Mouse (Mus musculus) liver, postnatal 0 days (tissue): ENCODE measurements around the gene Zfp111. TPM values are rescaled to one million over a fixed set of nuclear protein-coding genes. Genes with fewer than 3 reads are reported as not detected.

Experiments used
- ATAC-seq: fragments of 200-750 bp; cut with Nextera tagmentation; 2 replicates; pipeline ENCODE4 v1.8.0; 2017; ENCODE audit warnings: mild to moderate bottlenecking, moderate library complexity
- DNase-seq: peaks from one replicate; pipeline ENCODE4 v3.0.0-alpha.2; 2016
- H3K27ac ChIP-seq: fragments of 300-500 bp; sonication (generic); 2 replicates; pipeline ENCODE4 v1.5.1; 2014; ENCODE audit warnings: antibody characterized with exemption, moderate library complexity, mild to moderate bottlenecking, low read depth
- H3K27me3 ChIP-seq: fragments of 300-500 bp; sonication (generic); 2 replicates; pipeline ENCODE4 v1.6.1; 2014; ENCODE audit warnings: low read length, control low read depth, mixed read lengths; ENCODE audit not compliant: insufficient read depth
- H3K36me3 ChIP-seq: fragments of 300-500 bp; sonication (generic); replicated peaks from 2 replicates; pipeline ENCODE4 v1.6.1; 2014; ENCODE audit warnings: mild to moderate bottlenecking, control low read depth, low read length, moderate library complexity, mixed read lengths; ENCODE audit not compliant: insufficient read depth
- H3K4me1 ChIP-seq: fragments of 300-500 bp; sonication (generic); 2 replicates; pipeline ENCODE4 v1.6.1; 2014; ENCODE audit warnings: antibody characterized with exemption, mild to moderate bottlenecking, control low read depth; ENCODE audit not compliant: insufficient read depth
- H3K4me2 ChIP-seq: fragments of 300-500 bp; sonication (generic); 2 replicates; pipeline ENCODE4 v1.6.1; 2014; ENCODE audit warnings: low read depth, mild to moderate bottlenecking, low read length, moderate library complexity, mixed read lengths
- H3K4me3 ChIP-seq: fragments of 300-500 bp; sonication (generic); 2 replicates; pipeline ENCODE4 v1.5.1; 2014; ENCODE audit warnings: low read depth, low read length
- H3K9ac ChIP-seq: fragments of 300-500 bp; sonication (generic); replicated peaks from 2 replicates; pipeline ENCODE4 v1.6.1; 2014; ENCODE audit warnings: mild to moderate bottlenecking, moderate library complexity
- H3K9me3 ChIP-seq: fragments of 300-500 bp; sonication (generic); 2 replicates; pipeline ENCODE4 v1.6.1; 2016; ENCODE audit warnings: mild to moderate bottlenecking, control low read depth, low read length, mixed read lengths
- CTCF ChIP-seq: sonication (generic); IDR thresholded peaks from 2 replicates; pipeline ENCODE4 v1.5.1; 2016; ENCODE audit warnings: antibody characterized with exemption, low read depth
- EP300 ChIP-seq: IDR thresholded peaks from 2 replicates; pipeline ENCODE4 v1.6.1; 2016; ENCODE audit warnings: antibody characterized with exemption, low read depth, mild to moderate bottlenecking
- WGBS: fragments of 180-500 bp; shearing (Covaris S2); extraction: QIAGEN DNeasy Blood & Tissue Kit; methylation state at CpG from one replicate; pipeline ENCODE4 v1.1.7; 2014; ENCODE audit not compliant: insufficient replicate concordance; 5-methylcytosine and 5-hydroxymethylcytosine counted together
- polyA plus RNA-seq: library from polyadenylated mRNA; unstranded; fragments of >200 nt; fragmentation: Nextera tagmentation; extraction: Ambion mirVana; gene quantifications from 2 replicates; pipeline ENCODE4 v1.2.1, GENCODE M21; 2015

The Zfp111 gene
- polyA plus RNA-seq, 1 experiment from 2014 or later: 0.93 TPM

DNA sequence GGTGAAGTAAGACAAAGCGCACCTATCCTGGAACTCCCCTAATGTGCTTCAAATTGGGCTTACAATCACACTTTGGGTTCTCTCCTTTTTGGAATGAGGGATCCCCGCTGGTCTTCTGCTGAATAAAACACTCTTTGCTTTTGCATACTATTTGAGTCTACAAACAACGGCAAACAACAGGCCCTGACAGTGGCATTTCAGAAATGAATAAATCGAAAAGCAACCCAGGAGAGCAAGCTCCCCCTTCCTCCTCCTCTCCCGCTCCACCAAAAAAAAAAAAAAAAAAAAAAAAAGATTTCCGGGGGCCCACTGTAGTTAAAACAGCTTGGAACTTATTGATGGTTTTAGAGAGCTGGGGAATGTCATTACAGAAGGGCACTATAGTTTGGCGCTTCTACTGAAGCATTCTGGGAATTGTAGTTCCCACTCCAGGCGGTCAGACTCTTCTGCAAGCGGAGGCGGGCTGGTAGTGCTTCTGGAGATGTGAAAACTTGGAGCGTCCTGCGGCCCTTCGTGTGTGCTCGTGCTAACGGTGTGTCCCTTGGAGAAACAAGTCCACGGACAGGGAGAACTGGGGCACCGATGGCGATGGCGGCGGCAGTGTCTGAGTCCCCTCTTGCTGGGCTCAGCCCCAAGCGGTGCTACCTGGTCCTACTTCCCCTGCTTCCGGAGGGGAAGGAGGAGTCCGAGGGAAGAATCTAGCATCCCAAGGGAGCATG, 36.5 kb downstream of the Zfp111 start, which contains the start of gene Zfp114:
Zfp114 (plus strand) TSS at position 443 of the 719 bp plus-strand sequence.
- Histone ChIP-seq H3K4me3 (peak within 1 kb of the TSS; percentile 48), H3K9ac (peak within 1 kb of the TSS; percentile 31; the same call in 1 of the 2 replicates), H3K36me3 (no peaks in the 10 kb centered on the region), H3K27me3 (no peaks in the 10 kb centered on the region), H3K27ac (no peak within 1 kb of the TSS), H3K9me3 (no peaks in the 10 kb centered on the region), H3K4me1 (peaks cover 5% of the 10 kb centered on the region; the same call in 1 of the 2 replicates), H3K4me2 (peak within 1 kb of the TSS; percentile 68)
- ATAC-seq (peak; percentile 86), DNase-seq (peak; percentile 55)
- no peak for TF ChIP-seq EP300
- TF ChIP-seq CTCF: no peak
- WGBS: 13% methylated on average over 23 of the region's 23 CpGs

DNA sequence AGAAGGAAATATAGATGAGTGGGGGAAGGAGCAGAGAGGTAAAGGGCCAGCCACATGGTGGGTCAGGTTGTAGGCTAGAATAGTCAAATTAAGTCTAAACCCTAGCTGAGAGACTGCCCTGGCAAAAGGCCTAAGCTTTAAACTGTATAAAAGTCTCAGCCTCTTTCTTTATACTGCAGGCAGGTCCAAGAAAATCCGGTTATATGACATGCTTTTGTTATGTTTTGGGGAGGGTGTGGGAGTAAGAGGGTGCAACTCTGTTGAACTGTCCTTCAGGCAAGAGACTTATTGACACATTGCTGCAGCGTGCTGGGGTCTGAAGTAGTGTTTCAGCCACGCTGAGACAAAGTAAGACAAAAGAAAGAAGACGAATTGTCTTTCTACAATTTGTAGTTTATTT, 39.1 kb downstream of the Zfp111 start:
- no peak for TF ChIP-seq EP300
- TF ChIP-seq CTCF: no peak
- WGBS: 55% methylated on average over 4 of the region's 4 CpGs
- no peak for DNase-seq
- H3K27me3 ChIP-seq: no peaks in the 10 kb centered on the region
- no peak for ATAC-seq
- H3K4me1 ChIP-seq: peaks cover 5% of the 10 kb centered on the region; the same call in 1 of the 2 replicates
- H3K27ac ChIP-seq: no peak overlapping the region
- no peak overlapping the region for H3K4me3 ChIP-seq
- no peak overlapping the region for H3K4me2 ChIP-seq
- no peaks in the 10 kb centered on the region for H3K9me3 ChIP-seq
- no peaks in the 10 kb centered on the region for H3K36me3 ChIP-seq
- no peak overlapping the region for H3K9ac ChIP-seq

DNA sequence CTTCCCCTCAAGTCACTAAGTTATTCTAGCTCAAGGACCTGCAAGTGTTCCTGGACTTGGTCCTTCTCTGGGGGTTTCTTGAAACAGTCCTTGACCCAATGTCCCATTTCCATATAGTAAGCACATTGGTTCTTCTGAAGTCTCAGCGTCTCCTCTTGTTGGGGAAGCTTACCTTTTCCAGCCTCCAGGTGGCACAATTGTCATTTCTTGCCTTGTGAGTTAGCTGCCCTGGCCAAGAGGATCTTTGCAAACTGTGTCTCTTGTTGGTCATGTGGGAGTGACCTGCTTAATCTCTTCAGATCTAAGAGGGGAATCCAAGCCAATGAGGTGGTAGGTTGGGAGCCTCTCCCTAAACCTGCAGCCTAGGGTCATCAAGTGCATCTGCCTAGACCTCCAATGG, 58.0 kb downstream of the Zfp111 start:
- Histone ChIP-seq H3K9ac (no peak overlapping the region), H3K9me3 (no peaks in the 10 kb centered on the region), H3K27me3 (no peaks in the 10 kb centered on the region), H3K4me2 (no peak overlapping the region), H3K4me3 (no peak overlapping the region), H3K4me1 (no peaks in the 10 kb centered on the region), H3K27ac (no peak overlapping the region), H3K36me3 (no peaks in the 10 kb centered on the region)
- DNase-seq: peak; percentile 23
- no peak for ATAC-seq
- TF ChIP-seq CTCF: peak; percentile 62
- no peak for TF ChIP-seq EP300
- WGBS: 4% methylated on average over 1 of the region's 1 CpGs

Other genes with a start within 250 kb of the Zfp111 start
- not detected in 2 replicates for gene Vmn1r181, start 236.8 kb downstream of the Zfp111 start, polyA plus RNA-seq
- gene V1rd19, start 209.8 kb downstream of the Zfp111 start, polyA plus RNA-seq: not detected in 2 replicates
- gene Vmn1r183, start 158.2 kb downstream of the Zfp111 start, polyA plus RNA-seq: not detected in 2 replicates
- 3.2 and 4.0 TPM in 2 replicates for gene Zfp180, start 129.5 kb downstream of the Zfp111 start, polyA plus RNA-seq
- 0.76 and 0.86 TPM in 2 replicates for gene Zfp112, start 99.1 kb downstream of the Zfp111 start, polyA plus RNA-seq
- gene Zfp235, start 77.3 kb downstream of the Zfp111 start, polyA plus RNA-seq: 2.8 and 3.3 TPM in 2 replicates
- 0.13 and 0.19 TPM in 2 replicates for gene Zfp114, start 36.4 kb downstream of the Zfp111 start, polyA plus RNA-seq
- 0.40 and 0.65 TPM in 2 replicates for gene Zfp109, start 26.1 kb upstream of the Zfp111 start, polyA plus RNA-seq
- gene Zfp108, start 43.4 kb upstream of the Zfp111 start, polyA plus RNA-seq: 0.31 and 0.79 TPM in 2 replicates
- 1.1 and 1.2 TPM in 2 replicates for gene Zfp93, start 59.0 kb upstream of the Zfp111 start, polyA plus RNA-seq
- 1.6 and 1.8 TPM in 2 replicates for gene Zfp61, start 89.8 kb upstream of the Zfp111 start, polyA plus RNA-seq
- gene Zfp94, start 105.2 kb upstream of the Zfp111 start, polyA plus RNA-seq: 1.8 and 2.2 TPM in 2 replicates
- gene Tescl, start 122.5 kb upstream of the Zfp111 start, polyA plus RNA-seq: not detected in 2 replicates
- 0.06 TPM in 1 of 2 replicates, not detected in the other for gene Lypd5, start 137.8 kb upstream of the Zfp111 start, polyA plus RNA-seq
- 41.0 and 41.9 TPM in 2 replicates for gene Kcnn4, start 158.8 kb upstream of the Zfp111 start, polyA plus RNA-seq
- gene Smg9, start 188.2 kb upstream of the Zfp111 start, polyA plus RNA-seq: 8.2 and 8.7 TPM in 2 replicates
- 0.18 and 0.28 TPM in 2 replicates for gene Irgc1, start 240.9 kb upstream of the Zfp111 start, polyA plus RNA-seq